Mouse (Mus musculus): Measurements from ENCODE around the gene Wdr20.

The Wdr20 gene

GRCm38 (mm10) chr12:110813624-110814023 is 75.9 kb downstream of the Wdr20 start:
- in situ Hi-C loops (cut with MboI; ENCODE audit: low sequenced_read_pairs): no loop called here

DNA sequence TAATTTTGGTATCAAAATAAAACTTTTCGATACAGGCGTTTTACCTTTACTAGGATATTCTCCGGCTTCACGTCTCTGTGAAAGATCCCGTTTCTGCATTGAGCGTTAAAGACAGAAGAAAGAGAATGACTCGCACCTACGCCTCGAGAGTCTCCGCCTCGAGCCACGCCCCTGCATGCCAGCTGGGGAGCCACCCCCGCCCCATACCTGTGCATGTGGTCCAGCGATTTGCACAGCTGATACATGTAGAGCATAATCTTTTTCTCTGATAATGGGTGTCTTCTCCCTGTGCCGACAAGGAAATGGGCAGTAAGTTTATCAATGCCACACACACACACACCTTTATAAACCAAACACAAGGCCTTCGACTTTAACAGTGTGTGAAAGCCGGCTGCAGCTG is 77.2 kb downstream of the Wdr20 start:
- in situ Hi-C loops (cut with MboI; ENCODE audit: low sequenced_read_pairs): no loop called here

DNA sequence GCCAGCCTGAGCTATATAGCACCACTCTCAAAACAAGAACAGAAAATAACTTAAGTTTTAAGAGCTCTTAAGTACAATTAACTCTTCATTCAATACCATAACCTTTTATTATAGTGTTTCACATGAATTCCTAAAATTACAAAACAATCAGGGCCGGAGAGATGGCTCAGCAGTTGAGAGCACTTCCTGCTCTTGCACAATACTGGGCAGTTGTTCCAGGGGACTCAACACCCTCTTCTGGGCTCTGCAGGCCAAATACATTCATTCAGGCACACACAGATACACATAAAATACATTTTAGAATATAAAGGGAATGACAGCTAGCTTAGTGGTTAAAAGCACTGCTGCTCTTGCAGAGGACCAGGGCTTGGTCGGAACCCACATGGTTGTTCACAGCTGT is 79.1 kb downstream of the Wdr20 start:
- in situ Hi-C loops (cut with MboI; ENCODE audit: low sequenced_read_pairs): no loop called here

GRCm38 (mm10) chr12:110819367-110819766 is 81.6 kb downstream of the Wdr20 start:
- in situ Hi-C loops (cut with MboI; ENCODE audit: low sequenced_read_pairs): no loop called here

- in situ Hi-C loops (cut with MboI; ENCODE audit: low sequenced_read_pairs): no loop called here
Observed at GRCm38 (mm10) chr12:110821787-110822186, 84.0 kb downstream of the Wdr20 start.

- in situ Hi-C loops (cut with MboI; ENCODE audit: low sequenced_read_pairs): no loop called here
Observed at GRCm38 (mm10) chr12:110822366-110822765, 84.6 kb downstream of the Wdr20 start.

GRCm38 (mm10) chr12:110828908-110829307 is 91.2 kb downstream of the Wdr20 start:
- in situ Hi-C loops (cut with MboI; ENCODE audit: low sequenced_read_pairs): loop anchor here (25.0 kb wide), 1 partner anchor 217 kb away; the partner anchor contains the start of gene Dync1h1

GRCm38 (mm10) chr12:110830293-110831024 is 92.7 kb downstream of the Wdr20 start:
- in situ Hi-C loops (cut with MboI; ENCODE audit: low sequenced_read_pairs): loop anchor here (25.0 kb wide), 1 partner anchor 218 kb away; the partner anchor contains the start of gene Dync1h1

GRCm38 (mm10) chr12:110835182-110835581 is 97.4 kb downstream of the Wdr20 start:
- in situ Hi-C loops (cut with MboI; ENCODE audit: low sequenced_read_pairs): loop anchor here (25.0 kb wide), 1 partner anchor 223 kb away; the partner anchor contains the start of gene Dync1h1

DNA sequence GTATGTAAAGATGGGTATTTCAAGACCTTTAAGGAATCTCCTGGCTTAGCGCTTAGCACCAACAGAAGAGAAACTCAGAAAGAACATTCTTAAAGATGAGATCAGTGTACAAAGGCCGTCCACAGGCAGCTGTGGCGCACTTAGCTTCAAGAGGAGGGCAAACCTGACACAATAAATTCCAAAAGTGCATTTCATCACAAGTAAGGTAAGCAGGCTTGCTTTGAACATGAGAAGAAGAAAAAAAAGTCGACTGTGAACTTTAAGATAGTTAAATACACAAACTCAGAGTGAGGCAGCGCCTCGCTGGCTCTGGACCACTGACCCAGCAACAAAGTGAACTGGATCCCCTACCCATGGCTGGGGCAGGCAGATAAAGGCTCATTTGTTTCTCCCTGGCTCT is 99.0 kb downstream of the Wdr20 start:
- in situ Hi-C loops (cut with MboI; ENCODE audit: low sequenced_read_pairs): loop anchor here (25.0 kb wide), 1 partner anchor 224 kb away; the partner anchor contains the start of gene Dync1h1

- in situ Hi-C loops (cut with MboI; ENCODE audit: low sequenced_read_pairs): loop anchor here (25.0 kb wide), 1 partner anchor 225 kb away; the partner anchor contains the start of gene Dync1h1
Observed at GRCm38 (mm10) chr12:110837192-110837841, 99.6 kb downstream of the Wdr20 start.

GRCm38 (mm10) chr12:110837850-110838249 is 100.1 kb downstream of the Wdr20 start:
- in situ Hi-C loops (cut with MboI; ENCODE audit: low sequenced_read_pairs): loop anchor here (25.0 kb wide), 1 partner anchor 226 kb away; the partner anchor contains the start of gene Dync1h1

DNA sequence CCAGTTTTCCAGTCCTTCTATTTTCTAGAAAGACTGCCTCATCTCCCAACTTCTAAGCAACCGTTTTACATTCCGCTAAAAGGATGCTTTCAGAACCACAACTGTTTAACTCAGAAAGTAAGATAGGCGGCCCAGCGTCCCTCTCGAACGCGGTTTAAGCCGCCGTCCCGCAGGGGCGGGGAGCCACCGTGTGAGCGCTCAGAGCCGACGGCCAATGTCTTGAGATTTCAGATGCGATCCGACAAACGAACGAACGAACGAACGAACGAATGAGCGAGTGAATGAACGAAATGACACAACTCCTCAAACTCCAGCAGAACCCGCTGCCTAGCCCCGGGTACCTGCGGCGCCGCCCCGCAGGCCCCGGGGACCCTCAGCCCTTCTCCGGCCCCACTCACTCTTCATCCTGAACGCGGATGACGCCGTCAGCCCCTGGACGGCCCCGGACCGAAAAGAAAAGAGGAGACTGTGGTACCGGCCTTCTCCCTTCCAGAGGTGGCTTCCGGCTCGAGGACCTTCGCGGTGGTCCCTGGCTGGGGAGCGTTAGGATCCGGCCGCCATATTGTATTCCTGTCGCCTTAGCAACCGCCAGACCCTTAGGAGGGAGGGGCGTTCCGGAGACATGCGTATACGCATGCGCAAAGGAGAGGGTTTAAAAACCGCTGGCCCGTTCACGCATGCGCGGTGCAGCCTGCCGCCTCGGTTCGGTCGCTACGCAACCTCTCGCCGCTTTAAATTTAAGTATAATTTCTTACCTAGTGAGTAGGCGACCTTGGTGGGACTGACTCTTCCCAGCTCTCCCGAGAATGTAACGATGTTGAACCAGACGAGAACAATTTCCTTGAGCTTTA is 102.8 kb downstream of the Wdr20 start, which contains the start of gene Mok:
Mok (minus strand) TSS at position 592 of the 851 bp plus-strand sequence.
- in situ Hi-C loops (cut with MboI; ENCODE audit: low sequenced_read_pairs): loop anchor here (10.0 to 25.0 kb wide), 2 partner anchors 228 to 396 kb away; partner anchors contain the start of genes Dync1h1 and Ppp2r5c

- in situ Hi-C loops (cut with MboI; ENCODE audit: low sequenced_read_pairs): loop anchor here (10.0 to 25.0 kb wide), 2 partner anchors 230 to 397 kb away; partner anchors contain the start of genes Dync1h1 and Ppp2r5c
Observed at GRCm38 (mm10) chr12:110841731-110842493, 104.2 kb downstream of the Wdr20 start.

- in situ Hi-C loops (cut with MboI; ENCODE audit: low sequenced_read_pairs): loop anchor here (10.0 to 25.0 kb wide), 2 partner anchors 231 to 399 kb away; partner anchors contain the start of genes Dync1h1 and Ppp2r5c
Observed at GRCm38 (mm10) chr12:110843194-110844048, 105.7 kb downstream of the Wdr20 start.

DNA sequence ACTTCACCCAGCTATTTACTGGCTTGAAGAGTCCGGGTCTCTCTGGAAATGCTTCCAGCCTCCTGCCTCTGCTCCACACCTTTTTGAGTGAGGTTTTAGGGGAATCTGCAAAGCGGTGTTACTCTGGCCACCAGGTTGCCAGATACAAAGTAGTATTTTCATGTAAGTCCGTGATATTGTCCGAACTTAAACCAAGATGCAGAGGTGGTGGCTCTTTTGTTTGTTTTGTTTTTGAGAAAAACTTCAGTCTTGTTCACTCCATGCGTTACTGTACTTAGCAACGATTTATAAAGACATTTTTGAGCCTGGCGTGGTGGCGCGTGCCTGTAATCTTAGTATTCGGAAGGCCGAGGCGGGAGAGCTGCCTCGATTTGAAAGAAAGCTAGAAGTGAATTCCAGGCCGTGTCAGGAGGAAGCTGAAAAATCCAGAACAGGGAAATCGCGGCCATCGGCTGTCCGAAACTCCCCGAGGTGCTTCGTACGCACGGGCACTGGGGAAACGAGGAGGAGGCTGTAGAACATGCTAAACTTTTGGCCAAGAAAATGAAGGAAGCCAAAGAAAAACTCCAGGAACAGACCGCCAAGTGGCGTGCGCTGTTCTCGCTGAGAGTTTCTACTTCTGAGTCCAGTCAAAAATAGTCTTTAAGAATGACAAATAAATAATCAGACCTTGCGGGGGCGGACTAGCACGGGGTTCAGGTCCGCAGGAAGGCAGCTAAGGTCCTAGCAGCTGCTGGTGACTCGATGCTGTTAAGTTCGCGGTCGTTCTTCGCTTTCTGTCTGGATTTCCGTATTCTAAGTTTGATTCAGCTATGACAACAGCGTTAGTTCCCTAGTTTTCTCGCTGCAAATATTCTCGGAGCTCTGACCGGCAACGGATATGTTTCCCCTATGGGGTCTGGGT is 106.7 kb downstream of the Wdr20 start:
- in situ Hi-C loops (cut with MboI; ENCODE audit: low sequenced_read_pairs): loop anchor here (10.0 to 25.0 kb wide), 2 partner anchors 232 to 400 kb away; partner anchors contain the start of genes Dync1h1 and Ppp2r5c

- in situ Hi-C loops (cut with MboI; ENCODE audit: low sequenced_read_pairs): loop anchor here (10.0 to 25.0 kb wide), 2 partner anchors 233 to 401 kb away; partner anchors contain the start of genes Dync1h1 and Ppp2r5c
Observed at GRCm38 (mm10) chr12:110845131-110845880, 107.6 kb downstream of the Wdr20 start.

All from CH12F3 (cell line).